In genomic region chr14:117910323-117910722, GRCm38 (mm10) we compare ENCODE assay signal across 25 mouse cellular contexts.
A peak's percentile ranks its signal among the peaks of the same experiment; 100 is the strongest.
DNase-seq lines count a peak whose midpoint lies in the region; ATAC-seq and TF ChIP-seq lines count a peak whose summit lies in the region.
"Had no signal": no experiment of that assay in that cellular context is flagged by ENCODE, and none has a peak within 500 bp of the region (broad histone marks: within the 10 kb centered on the region; RNA-seq: fewer than 3 reads in every experiment).

No protein-coding gene starts in this region.

- H3K36me3 ChIP-seq in forebrain, embryonic 10.5 days (replicated peaks), result no peaks in the 10 kb centered on the region
- H3K36me3 ChIP-seq in forebrain, embryonic 14.5 days (ENCODE audit: control insufficient read depth, insufficient read depth, low read length), result no peaks in the 10 kb centered on the region
- H3K36me3 ChIP-seq in heart, embryonic 11.5 days (ENCODE audit: control insufficient read depth, insufficient read depth, low read length), result no peaks in the 10 kb centered on the region
- no peaks in the 10 kb centered on the region for H3K36me3 ChIP-seq in liver, adult 2 months (ENCODE audit: control insufficient read depth, insufficient read depth, low read length)
- no peaks in the 10 kb centered on the region for H3K36me3 ChIP-seq in liver, embryonic 12.5 days
- H3K36me3 ChIP-seq: heart, embryonic 13.5 days; midbrain, embryonic 12.5 days; stomach, embryonic 15.5 days had no signal

- H3K9me3 ChIP-seq in forebrain, embryonic 10.5 days, result no peaks in the 10 kb centered on the region
- no peaks in the 10 kb centered on the region for H3K9me3 ChIP-seq in forebrain, embryonic 14.5 days (replicated peaks; ENCODE audit: control insufficient read depth, low read length)
- no peaks in the 10 kb centered on the region for H3K9me3 ChIP-seq in heart, embryonic 11.5 days (replicated peaks; ENCODE audit: control insufficient read depth, low read length)
- no peaks in the 10 kb centered on the region for H3K9me3 ChIP-seq in liver, embryonic 12.5 days (replicated peaks)
- H3K9me3 ChIP-seq: heart, embryonic 13.5 days; midbrain, embryonic 12.5 days; stomach, embryonic 15.5 days had no signal

- ATAC-seq in forebrain, embryonic 14.5 days, result no peak
- ATAC-seq in heart, embryonic 11.5 days (replicated peaks; ENCODE audit: insufficient number of reproducible peaks, low FRiP score, low TSS enrichment), result no peak
- ATAC-seq in liver, embryonic 12.5 days, result no peak

- no peaks in the 10 kb centered on the region for H3K79me2 ChIP-seq in liver, adult 2 months (ENCODE audit: control insufficient read depth, insufficient read depth, low read length)

- H3K27ac ChIP-seq in forebrain, embryonic 10.5 days, result 0 out of 2 replicates have a peak overlapping the region, but pooled peaks have one; percentile 1
- no peak overlapping the region for H3K27ac ChIP-seq in forebrain, embryonic 14.5 days (ENCODE audit: low read depth, low read length)
- no peak overlapping the region for H3K27ac ChIP-seq in heart, embryonic 11.5 days (ENCODE audit: low read depth, low read length)
- H3K27ac ChIP-seq in liver, adult 2 months (replicated peaks; ENCODE audit: insufficient read depth, low read depth, low read length), result no peak overlapping the region
- H3K27ac ChIP-seq in liver, embryonic 12.5 days, result no peak overlapping the region
- H3K27ac ChIP-seq: heart, embryonic 13.5 days; left cerebral cortex, adult 2 months; macrophage; midbrain, embryonic 12.5 days; stomach, embryonic 15.5 days had no signal

- H3K4me3 ChIP-seq in forebrain, embryonic 10.5 days, result no peak overlapping the region
- no peak overlapping the region for H3K4me3 ChIP-seq in forebrain, embryonic 14.5 days (ENCODE audit: low read depth, low read length)
- H3K4me3 ChIP-seq in heart, embryonic 11.5 days (ENCODE audit: low read depth, low read length), result no peak overlapping the region
- H3K4me3 ChIP-seq in liver, adult 2 months (ENCODE audit: insufficient read depth, low read depth, low read length), result no peak overlapping the region
- no peak overlapping the region for H3K4me3 ChIP-seq in liver, embryonic 12.5 days
- H3K4me3 ChIP-seq: heart, embryonic 13.5 days; left cerebral cortex, adult 2 months; midbrain, embryonic 12.5 days; stomach, embryonic 15.5 days had no signal

- no peak overlapping the region for H3K4me2 ChIP-seq in forebrain, embryonic 14.5 days (ENCODE audit: low read length)
- no peak overlapping the region for H3K4me2 ChIP-seq in heart, embryonic 11.5 days
- no peak overlapping the region for H3K4me2 ChIP-seq in liver, embryonic 12.5 days
- H3K4me2 ChIP-seq: heart, embryonic 13.5 days; midbrain, embryonic 12.5 days; stomach, embryonic 15.5 days had no signal

- TF ChIP-seq CTCF in liver, adult 2 months (IDR thresholded peaks at IDR 0.05; ENCODE audit: low read depth, low read length), result no peak

- peaks cover 24% of the 10 kb centered on the region for H3K4me1 ChIP-seq in forebrain, embryonic 10.5 days
- H3K4me1 ChIP-seq in forebrain, embryonic 14.5 days (ENCODE audit: control insufficient read depth, insufficient read depth, low read length), result peaks cover 11% of the 10 kb centered on the region
- H3K4me1 ChIP-seq in heart, embryonic 11.5 days (ENCODE audit: control insufficient read depth, insufficient read depth, low read length), result peaks cover 6% of the 10 kb centered on the region; the same call in 1 of the 2 replicates
- no peaks in the 10 kb centered on the region for H3K4me1 ChIP-seq in liver, adult 2 months (ENCODE audit: control insufficient read depth, insufficient read depth, low read length)
- no peaks in the 10 kb centered on the region for H3K4me1 ChIP-seq in liver, embryonic 12.5 days

- no peak for DNase-seq in forebrain, embryonic 10.5 days (ENCODE audit: extremely low spot score, low spot score)
- DNase-seq in forebrain, embryonic 14.5 days (ENCODE audit: low spot score), result no peak
- peak; percentile 92 for DNase-seq in heart, adult 11 months
- DNase-seq in liver, adult 2 months (ENCODE audit: extremely low read depth, low read depth, low spot score), result peak; percentile 27
- peak; percentile 28 for DNase-seq in adrenal gland, postnatal 14 days
- DNase-seq: cerebellum, adult 18-20 months; cerebellum, postnatal 25 days; embryo, embryonic 11 days; heart, postnatal 4 days; kidney, adult 8-10 months; kidney, postnatal 25 days; left cerebral cortex, postnatal 4 days; liver; lung, adult 2 months; retina, postnatal 1 day; thymus, adult 18-20 months; thymus, postnatal 4 days had no signal

- H3K27me3 ChIP-seq in forebrain, embryonic 10.5 days (ENCODE audit: poor library complexity, severe bottlenecking), result no peaks in the 10 kb centered on the region
- H3K27me3 ChIP-seq in forebrain, embryonic 14.5 days (replicated peaks; ENCODE audit: control insufficient read depth, insufficient read depth, low read length), result no peaks in the 10 kb centered on the region
- H3K27me3 ChIP-seq in heart, embryonic 11.5 days (ENCODE audit: control insufficient read depth, insufficient read depth, low read length), result peaks cover 5% of the 10 kb centered on the region; the same call in 1 of the 2 replicates
- H3K27me3 ChIP-seq in liver, adult 2 months (ENCODE audit: control insufficient read depth, insufficient read depth, low read length), result no peaks in the 10 kb centered on the region
- no peaks in the 10 kb centered on the region for H3K27me3 ChIP-seq in liver, embryonic 12.5 days (replicated peaks)
- H3K27me3 ChIP-seq: CH12.LX; midbrain, embryonic 12.5 days; stomach, embryonic 15.5 days had no signal

- WGBS in forebrain, embryonic 10.5 days, result 10% methylated on average over 7 of the region's 7 CpGs
- WGBS in forebrain, embryonic 14.5 days, result 10% methylated on average over 7 of the region's 7 CpGs
- WGBS in heart, embryonic 11.5 days (ENCODE audit: insufficient replicate concordance), result 12% methylated on average over 7 of the region's 7 CpGs
- 15% methylated on average over 7 of the region's 7 CpGs for WGBS in liver, adult 2 months
- 42% methylated on average over 7 of the region's 7 CpGs for WGBS in liver, embryonic 12.5 days (ENCODE audit: insufficient replicate concordance)

- no peak for TF ChIP-seq POLR2A in liver, adult 2 months (IDR thresholded peaks at IDR 0.05; ENCODE audit: extremely low read depth, insufficient read depth, low read length)

- no peak overlapping the region for H3K9ac ChIP-seq in forebrain, embryonic 14.5 days (ENCODE audit: low read length)
- H3K9ac ChIP-seq in heart, embryonic 11.5 days (ENCODE audit: low read depth, low read length), result no peak overlapping the region
- H3K9ac ChIP-seq in liver, adult 2 months (ENCODE audit: low read depth, low read length), result no peak overlapping the region
- no peak overlapping the region for H3K9ac ChIP-seq in liver, embryonic 12.5 days
- H3K9ac ChIP-seq: heart, embryonic 13.5 days; midbrain, embryonic 12.5 days; stomach, embryonic 15.5 days had no signal

Comparison
In these comparisons a context has a peak if more than half of its experiments do, and no peak if none do; other contexts are left out.
1. DNase-seq: peak in heart, adult 11 months (single experiment), liver, adult 2 months (single experiment) and adrenal gland, postnatal 14 days (single experiment); none in forebrain, embryonic 10.5 days (single experiment) and forebrain, embryonic 14.5 days (single experiment).